Mouse (Mus musculus): ENCODE data around the gene Rangap1. TPM values are rescaled to one million over a fixed set of nuclear protein-coding genes. Genes with fewer than 3 reads are reported as not detected.
A peak's percentile ranks its signal among the peaks of the same experiment; 100 is the strongest.

The Rangap1 gene
- 10 to 100 TPM; 23.5 to 24.3 (median 23.6) TPM for total RNA-seq (2022)

DNA sequence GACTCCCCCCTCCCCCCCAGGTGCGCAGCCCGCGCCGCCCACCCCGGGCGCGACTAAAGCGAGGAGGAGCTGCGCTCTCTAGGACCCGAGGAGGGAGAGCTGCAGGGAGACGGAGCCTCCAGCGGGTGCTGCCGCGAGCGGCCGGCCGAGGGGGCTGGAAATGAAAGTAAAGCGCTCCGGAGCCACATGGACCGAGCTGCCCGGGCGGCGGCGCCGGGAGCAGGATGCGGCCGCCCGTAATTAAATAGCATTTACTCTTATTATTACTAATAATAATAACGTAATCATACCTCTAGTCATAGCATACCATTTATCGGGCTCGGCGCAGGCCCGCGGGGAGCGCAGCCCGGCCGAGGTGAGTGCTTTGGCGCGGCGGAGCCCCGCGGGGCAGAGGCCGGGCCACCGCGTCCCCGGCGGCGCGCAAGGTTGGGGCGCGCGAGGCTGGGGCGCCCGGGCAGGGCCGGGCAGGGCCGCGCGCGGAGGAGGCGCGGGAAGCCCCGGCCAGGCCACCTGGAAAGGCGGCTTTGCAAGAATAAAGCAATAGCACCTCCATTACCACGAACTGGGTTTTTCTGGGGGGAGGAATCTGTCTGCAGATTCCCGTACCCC, at the start of gene Rangap1, which contains the start of gene Zc3h7b:
TSS of gene Rangap1 (minus strand) at position 539 of the 609 bp plus-strand sequence.
TSS of gene Zc3h7b (plus strand) at position 66 of the 609 bp plus-strand sequence.
- DNase-seq (ENCODE audit: low spot score in 2 of 2) = peak; percentile 49 to 60

DNA sequence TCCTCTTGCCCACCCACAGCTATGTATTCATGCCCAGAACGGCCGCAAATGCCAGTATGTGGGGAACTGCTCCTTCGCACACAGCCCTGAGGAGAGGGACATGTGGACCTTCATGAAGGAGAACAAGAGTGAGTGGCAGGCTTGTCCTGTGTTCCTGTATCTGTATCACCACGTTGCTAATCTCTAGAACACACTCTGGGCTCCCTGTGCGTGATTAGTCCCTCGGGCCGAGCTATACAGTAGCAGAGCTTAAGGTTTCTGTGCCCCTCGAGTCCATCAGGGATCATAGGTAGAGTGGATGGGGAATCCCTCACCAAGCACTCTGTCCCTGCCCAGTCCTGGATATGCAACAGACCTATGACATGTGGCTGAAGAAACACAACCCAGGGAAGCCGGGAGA, 47.1 kb upstream of the Rangap1 start:
- DNase-seq (ENCODE audit: low spot score in 2 of 2) = no peak

DNA sequence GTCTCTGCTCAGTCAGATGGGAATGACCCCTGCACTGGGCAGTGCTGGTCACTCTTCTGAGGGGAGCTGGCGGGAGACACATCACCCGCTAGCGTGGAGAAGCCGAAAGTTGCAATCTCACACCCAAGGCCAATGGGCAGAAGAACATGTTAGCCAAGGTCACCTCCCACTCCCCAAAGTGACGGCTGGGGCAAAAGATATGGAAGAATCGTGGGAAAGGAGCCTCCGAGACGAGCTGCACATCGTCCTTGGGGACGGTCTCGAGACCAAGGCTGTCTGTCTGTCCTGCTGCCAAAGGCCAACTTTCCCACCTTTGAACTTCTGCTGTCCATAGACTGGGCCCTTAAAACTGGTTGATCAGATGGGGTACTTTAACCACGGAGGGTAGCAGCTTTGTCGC, 42.2 kb upstream of the Rangap1 start:
- no peak for DNase-seq (ENCODE audit: low spot score in 2 of 2)

DNA sequence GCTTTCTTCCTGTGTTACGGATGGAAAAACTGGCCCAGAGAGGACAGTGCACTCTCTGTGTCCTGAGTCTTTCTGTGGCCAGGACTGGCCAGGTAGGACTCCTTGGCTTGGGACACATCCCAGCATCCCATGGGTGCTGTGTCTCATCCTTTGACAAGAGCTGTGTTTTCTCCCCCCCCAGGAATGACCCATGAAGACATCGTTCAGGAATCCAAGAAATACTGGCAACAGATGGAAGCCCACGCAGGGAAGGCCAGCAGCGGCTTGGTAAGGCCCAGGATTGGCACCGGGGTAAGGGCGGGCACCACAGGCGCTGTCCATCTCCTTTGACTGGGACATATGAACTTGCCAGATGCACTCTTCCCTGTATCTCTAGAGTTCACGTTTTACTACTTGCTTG, 40.4 kb upstream of the Rangap1 start:
- DNase-seq (ENCODE audit: low spot score in 2 of 2) = no peak

DNA sequence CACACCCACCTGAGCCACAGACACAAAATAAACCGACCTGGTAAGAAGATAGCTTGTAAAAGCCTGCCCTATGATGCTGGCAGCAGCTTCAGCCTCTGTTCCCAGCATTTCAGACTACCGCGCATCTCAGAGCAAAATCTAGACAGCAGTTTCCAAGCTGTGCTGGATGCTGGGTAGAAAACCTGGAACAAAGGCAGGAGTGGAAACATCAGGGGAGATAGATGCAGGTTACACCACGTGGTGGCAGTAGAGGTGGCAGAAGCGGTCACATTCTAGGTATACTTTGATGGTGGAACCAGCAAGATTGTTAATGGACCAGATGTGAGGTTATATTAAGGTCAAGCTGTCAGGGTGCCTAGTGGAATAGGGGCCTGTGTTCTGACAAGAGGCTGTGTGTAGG, 39.4 kb upstream of the Rangap1 start:
- no peak for DNase-seq (ENCODE audit: low spot score in 2 of 2)

DNA sequence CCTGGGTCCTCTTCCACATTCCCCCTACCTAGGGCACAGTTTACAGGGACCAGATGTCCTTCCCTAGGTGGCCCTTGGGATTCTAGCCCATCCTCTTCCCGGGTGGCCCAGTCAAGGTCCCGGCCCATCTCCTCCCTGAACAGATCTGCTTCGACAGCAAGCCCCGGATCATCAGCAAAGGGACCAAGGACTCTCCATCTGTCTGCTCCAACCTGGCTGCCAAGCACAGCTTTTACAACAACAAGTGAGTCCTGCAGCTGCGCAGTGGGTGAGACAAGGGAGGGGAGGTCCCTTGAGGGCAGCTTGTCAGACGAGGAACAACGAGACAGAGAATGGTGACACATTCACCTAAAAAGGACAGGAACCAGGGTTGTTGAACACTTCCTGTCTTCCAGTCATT, 36.5 kb upstream of the Rangap1 start:
- DNase-seq (ENCODE audit: low spot score in 2 of 2) = no peak

GRCm38 (mm10) chr15:81776631-81777422, 31.5 kb upstream of the Rangap1 start:
- DNase-seq (ENCODE audit: low spot score in 2 of 2) = no peak

- DNase-seq (ENCODE audit: low spot score in 2 of 2) = peak in 1 of 2 experiments; percentile 40
These were observed 29.3 kb upstream of the Rangap1 start for GRCm38 (mm10) chr15:81774505-81775171.

- DNase-seq (ENCODE audit: low spot score in 2 of 2) = no peak
These were observed 27.2 kb upstream of the Rangap1 start for GRCm38 (mm10) chr15:81772431-81773120.

- DNase-seq (ENCODE audit: low spot score in 2 of 2) = no peak
These were observed 23.7 kb upstream of the Rangap1 start for GRCm38 (mm10) chr15:81769037-81769436.

- DNase-seq (ENCODE audit: low spot score in 2 of 2) = no peak
These were observed 21.1 kb upstream of the Rangap1 start for GRCm38 (mm10) chr15:81766439-81766838.

DNA sequence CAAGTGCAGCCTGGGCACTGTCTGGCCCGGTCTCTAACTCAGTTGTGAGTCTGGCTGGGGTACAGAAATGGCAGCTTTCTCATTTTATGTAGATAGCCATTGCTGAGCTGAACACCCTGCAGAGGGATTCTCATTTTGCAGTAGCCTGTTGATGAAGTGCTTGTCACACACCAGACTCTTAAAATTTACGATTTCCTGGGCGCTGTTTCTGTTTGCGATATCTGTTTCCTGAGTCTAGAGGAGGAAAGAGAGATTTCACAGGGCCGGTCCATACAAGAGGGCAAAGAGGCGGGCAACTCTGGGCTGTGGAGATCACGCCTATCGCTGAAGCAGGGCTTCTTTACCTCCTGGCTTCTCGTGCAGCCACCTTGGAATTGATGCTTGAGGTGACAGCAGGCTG, 20.3 kb upstream of the Rangap1 start:
- DNase-seq (ENCODE audit: low spot score in 2 of 2) = no peak

- DNase-seq (ENCODE audit: low spot score in 2 of 2) = no peak
These were observed 19.2 kb upstream of the Rangap1 start for GRCm38 (mm10) chr15:81764573-81764972.

DNA sequence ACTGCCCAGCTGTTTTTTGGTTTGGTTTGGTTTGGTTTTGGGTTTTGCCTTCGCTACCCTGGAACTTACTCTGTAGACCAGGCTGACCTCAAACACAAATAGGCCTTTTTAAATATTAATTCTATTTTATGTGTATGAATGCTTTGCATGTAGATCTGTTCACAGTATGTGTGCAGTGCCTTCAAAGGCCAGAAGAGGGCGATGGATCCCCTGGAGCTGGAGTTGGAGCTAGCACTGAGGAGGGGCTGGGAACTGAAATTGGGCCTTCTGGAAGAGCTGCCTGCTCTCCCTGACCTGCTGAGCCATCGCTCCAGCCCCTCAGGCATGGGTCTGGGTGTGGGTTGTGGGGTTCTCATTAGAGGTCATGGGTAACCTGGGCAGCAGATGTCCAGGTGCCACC, 16.6 kb upstream of the Rangap1 start:
- DNase-seq (ENCODE audit: low spot score in 2 of 2) = no peak

DNA sequence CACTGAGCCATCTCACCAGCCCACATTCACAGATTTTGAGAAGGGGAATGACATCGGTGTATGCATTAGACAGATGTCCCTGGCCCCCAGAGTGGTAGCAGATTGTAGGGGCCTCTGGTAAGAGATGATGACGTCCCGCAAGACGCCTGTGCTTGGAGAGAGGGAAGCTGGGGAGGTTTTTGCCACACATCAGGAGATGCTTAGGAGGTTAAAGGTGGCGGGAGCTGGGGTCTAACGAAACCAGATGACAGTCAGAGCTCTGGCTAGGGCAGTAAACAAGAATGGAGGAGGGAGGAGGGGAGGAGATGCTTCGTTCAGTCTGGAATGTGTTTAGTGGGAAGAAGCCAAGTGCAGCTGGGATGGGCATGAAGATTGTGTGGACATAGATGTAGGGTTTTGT, 16.1 kb upstream of the Rangap1 start:
- no peak for DNase-seq (ENCODE audit: low spot score in 2 of 2)

DNA sequence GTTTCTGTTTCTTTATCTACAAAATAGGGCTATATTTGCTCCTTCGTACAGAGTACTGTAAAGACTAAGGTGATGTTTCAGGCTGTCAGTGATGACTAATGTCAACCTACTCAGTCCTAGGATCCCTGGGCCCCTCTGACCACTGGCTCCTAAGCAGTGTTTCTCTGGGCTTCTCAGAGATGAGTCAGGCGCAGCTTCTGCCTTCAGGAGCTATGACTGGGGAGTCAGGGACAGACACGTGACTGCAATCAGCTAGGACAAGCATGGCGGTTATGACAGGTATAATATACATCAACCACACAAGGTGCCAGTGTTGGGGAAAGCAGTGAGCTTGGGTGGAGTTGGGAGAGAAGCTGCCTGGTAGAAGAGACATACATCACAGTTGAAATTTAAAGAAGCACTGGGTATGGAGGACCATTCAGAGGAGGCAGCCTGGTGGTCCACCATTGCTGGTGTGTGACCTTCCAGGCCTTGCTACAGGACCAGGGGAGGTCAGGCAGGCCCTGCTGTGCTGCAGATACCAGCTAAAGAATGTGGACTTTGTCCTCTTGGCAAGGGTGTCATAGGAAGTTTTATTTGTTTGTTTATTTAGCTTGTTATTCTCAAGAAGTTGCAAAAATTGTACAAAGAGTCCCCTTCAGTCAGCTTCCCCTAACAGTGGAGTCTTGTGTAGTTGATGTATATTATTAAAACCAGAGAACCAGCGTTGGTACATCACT, 15.2 kb upstream of the Rangap1 start:
- DNase-seq (ENCODE audit: low spot score in 2 of 2) = no peak

DNA sequence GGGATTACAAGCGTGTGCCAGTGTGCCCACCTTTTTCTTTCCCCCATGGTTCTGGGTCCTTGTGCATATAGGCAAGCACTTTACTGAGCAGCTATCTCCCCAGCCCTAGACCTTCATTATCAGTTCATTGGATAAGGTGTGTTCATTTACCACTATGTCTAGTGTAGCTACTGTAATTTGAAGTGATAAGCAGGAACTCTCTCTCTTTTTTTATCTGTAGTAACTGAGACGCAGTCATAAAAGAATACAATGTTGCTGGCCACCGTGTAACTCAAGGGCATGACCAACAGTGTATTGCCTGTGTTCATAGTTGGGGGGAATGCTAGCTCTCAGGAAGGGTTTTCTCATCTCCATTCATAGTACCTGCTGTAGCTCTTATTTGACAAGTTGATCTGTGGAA, 14.2 kb upstream of the Rangap1 start:
- no peak for DNase-seq (ENCODE audit: low spot score in 2 of 2)

GRCm38 (mm10) chr15:81758701-81759100, 13.4 kb upstream of the Rangap1 start:
- DNase-seq (ENCODE audit: low spot score in 2 of 2) = no peak

DNA sequence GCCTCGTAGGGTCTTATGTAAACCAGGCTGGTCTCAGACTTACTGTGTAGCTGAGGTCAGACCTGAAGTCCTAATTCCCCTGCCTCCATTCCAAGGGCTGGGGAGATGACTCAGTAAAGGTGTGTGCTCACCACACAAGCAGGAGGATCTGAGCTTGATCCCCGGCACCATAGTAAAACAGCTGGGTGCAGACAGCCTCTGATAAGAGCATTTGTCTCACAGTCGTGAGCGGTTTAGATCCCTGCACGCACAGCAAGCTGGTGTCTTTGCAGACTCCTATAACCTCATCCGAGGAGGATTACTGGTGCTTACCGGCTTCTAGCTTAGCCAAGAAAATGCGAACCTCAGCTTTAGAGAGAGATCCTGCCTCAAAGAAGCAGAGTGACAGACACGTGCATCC, 8.3 kb upstream of the Rangap1 start:
- no peak for DNase-seq (ENCODE audit: low spot score in 2 of 2)

GRCm38 (mm10) chr15:81749742-81750141, 4.4 kb upstream of the Rangap1 start:
- no peak for DNase-seq (ENCODE audit: low spot score in 2 of 2)

- DNase-seq (ENCODE audit: low spot score in 2 of 2) = peak in 1 of 2 experiments; percentile 14
These were observed 328 bp upstream of the Rangap1 start for GRCm38 (mm10) chr15:81745601-81746114.
